Mouse (Mus musculus): ENCODE data around the gene C2cd2.

GRCm38 (mm10) chr16:97957626-97958025 lies 4.8 kb downstream of the C2cd2 start:
- TF ChIP-seq CTCF (IDR thresholded peaks at IDR 0.05; ENCODE audit: extremely low read depth, insufficient read depth, low read length): no peak
- TF ChIP-seq POLR2A (IDR thresholded peaks at IDR 0.05; ENCODE audit: extremely low read depth, insufficient read depth, low read length): no peak
